Mouse (Mus musculus) midbrain, embryonic 16.5 days (tissue): ENCODE results near the gene 1700016C15Rik. TPM values are rescaled to one million over a fixed set of nuclear protein-coding genes. Genes with fewer than 3 reads are reported as not detected.
A peak's percentile ranks its signal among the peaks of the same experiment; 100 is the strongest.

ENCODE experiments used
- ATAC-seq: fragments of 200-750 bp; cut with Nextera tagmentation; 2 replicates; pipeline ENCODE4 v1.8.0; 2017; ENCODE audit warnings: moderate TSS enrichment
- H3K27ac ChIP-seq: fragments of 300-500 bp; sonication (generic); 2 replicates; pipeline ENCODE4 v1.5.1; 2014; ENCODE audit warnings: mild to moderate bottlenecking, low read length, mixed read lengths
- H3K27me3 ChIP-seq: fragments of 300-500 bp; sonication (generic); 2 replicates; pipeline ENCODE4 v1.6.1; 2014; ENCODE audit warnings: low read depth, low read length, mixed read lengths; ENCODE audit not compliant: control insufficient read depth, insufficient read depth
- H3K36me3 ChIP-seq: fragments of 300-500 bp; sonication (generic); 2 replicates; pipeline ENCODE4 v1.6.1; 2014; ENCODE audit warnings: mild to moderate bottlenecking, low read length, moderate library complexity, mixed read lengths; ENCODE audit not compliant: control insufficient read depth, insufficient read depth
- H3K4me1 ChIP-seq: fragments of 300-500 bp; sonication (generic); 2 replicates; pipeline ENCODE4 v1.6.1; 2014; ENCODE audit warnings: mild to moderate bottlenecking, low read length, mixed read lengths; ENCODE audit not compliant: control insufficient read depth, insufficient read depth
- H3K4me2 ChIP-seq: fragments of 300-500 bp; sonication (generic); 2 replicates; pipeline ENCODE4 v1.6.1; 2014; ENCODE audit warnings: mild to moderate bottlenecking, low read length, mixed read lengths
- H3K4me3 ChIP-seq: fragments of 300-500 bp; sonication (generic); 2 replicates; pipeline ENCODE4 v1.5.1; 2014; ENCODE audit warnings: low read depth, mild to moderate bottlenecking, low read length, moderate library complexity, mixed read lengths
- H3K9ac ChIP-seq: fragments of 300-500 bp; sonication (generic); 2 replicates; pipeline ENCODE4 v1.6.1; 2014; ENCODE audit warnings: low read depth, low read length, mixed read lengths
- H3K9me3 ChIP-seq: fragments of 300-500 bp; sonication (generic); replicated peaks from 2 replicates; pipeline ENCODE4 v1.6.1; 2014; ENCODE audit warnings: mild to moderate bottlenecking, low read length, mixed read lengths; ENCODE audit not compliant: control insufficient read depth, poor library complexity, severe bottlenecking
- WGBS: fragments of 180-500 bp; shearing (Covaris S2); extraction: QIAGEN DNeasy Blood & Tissue Kit; methylation state at CpG from one replicate; pipeline ENCODE4 v1.1.7; 2014; 5-methylcytosine and 5-hydroxymethylcytosine counted together
- polyA plus RNA-seq: library from polyadenylated mRNA; unstranded; fragments of >200 nt; fragmentation: Nextera tagmentation; extraction: Ambion mirVana; gene quantifications from 2 replicates; pipeline ENCODE4 v1.2.1, GENCODE M21; 2015

Gene 1700016C15Rik
- polyA plus RNA-seq, 1 experiment from 2014 or later = not detected

- no peak for ATAC-seq
- Histone ChIP-seq H3K27me3 (no peaks in the 10 kb centered on the region), H3K4me1 (no peaks in the 10 kb centered on the region), H3K4me3 (no peak overlapping the region), H3K36me3 (no peaks in the 10 kb centered on the region), H3K9me3 (no peaks in the 10 kb centered on the region), H3K4me2 (no peak overlapping the region), H3K27ac (no peak overlapping the region), H3K9ac (no peak overlapping the region)
- WGBS = 95% methylated on average over 5 of the region's 5 CpGs
Observed at GRCm38 (mm10) chr1:177757249-177757648, 27.6 kb downstream of the 1700016C15Rik start.

DNA sequence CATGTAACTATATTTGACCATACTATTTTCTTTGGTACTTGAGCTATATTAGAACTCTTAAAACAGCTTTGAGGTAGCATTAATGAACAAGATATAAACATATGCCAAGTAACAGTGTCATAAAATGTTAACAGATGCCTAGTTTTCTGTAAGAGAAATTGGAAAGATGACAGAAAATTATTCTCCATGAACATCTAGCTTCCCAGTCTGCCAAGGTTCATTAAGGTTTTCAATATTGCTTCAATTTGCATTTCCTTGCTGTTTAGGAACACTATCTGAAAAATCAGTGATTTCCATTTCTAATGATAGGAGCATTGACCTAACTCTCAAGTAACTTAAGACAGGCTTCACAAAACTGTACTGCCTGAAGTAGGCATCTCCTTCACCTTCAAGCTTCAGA is 39.3 kb downstream of the 1700016C15Rik start:
- no peak for ATAC-seq
- H3K36me3 ChIP-seq = peaks cover 21% of the 10 kb centered on the region
- no peak overlapping the region for H3K27ac ChIP-seq
- no peaks in the 10 kb centered on the region for H3K27me3 ChIP-seq
- no peaks in the 10 kb centered on the region for H3K4me1 ChIP-seq
- H3K4me2 ChIP-seq = no peak overlapping the region
- no peak overlapping the region for H3K4me3 ChIP-seq
- H3K9ac ChIP-seq = no peak overlapping the region
- H3K9me3 ChIP-seq = no peaks in the 10 kb centered on the region

DNA sequence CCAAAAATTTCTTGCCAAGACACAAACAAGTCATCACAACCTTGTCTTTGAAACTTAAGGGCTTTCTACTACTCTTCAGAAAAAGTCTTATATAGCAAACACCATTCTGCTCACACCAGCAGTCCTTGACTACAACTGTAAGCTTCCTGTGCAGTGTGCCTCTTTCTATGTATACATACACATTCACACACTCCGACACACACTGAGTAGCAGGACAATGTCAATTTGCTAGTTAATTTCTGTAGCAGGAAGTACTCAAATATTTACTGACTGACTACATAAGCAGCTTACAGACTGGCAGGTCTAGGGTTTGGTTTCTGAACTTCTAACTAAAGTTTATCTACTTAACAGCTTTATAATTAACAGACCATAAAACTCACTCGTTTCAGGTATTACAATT is 47.8 kb downstream of the 1700016C15Rik start:
- Histone ChIP-seq H3K9ac (no peak overlapping the region), H3K4me1 (no peaks in the 10 kb centered on the region), H3K27ac (no peak overlapping the region), H3K9me3 (no peaks in the 10 kb centered on the region), H3K27me3 (no peaks in the 10 kb centered on the region), H3K36me3 (peaks cover 13% of the 10 kb centered on the region; the same call in 1 of the 2 replicates), H3K4me2 (no peak overlapping the region), H3K4me3 (no peak overlapping the region)
- ATAC-seq = no peak
- 91% methylated on average over 2 of the region's 2 CpGs for WGBS

- no peaks in the 10 kb centered on the region for H3K27me3 ChIP-seq
- H3K4me3 ChIP-seq = no peak overlapping the region
- no peak overlapping the region for H3K9ac ChIP-seq
- no peak for ATAC-seq
- peaks cover 10% of the 10 kb centered on the region for H3K4me1 ChIP-seq
- 95% methylated on average over 3 of the region's 3 CpGs for WGBS
- H3K9me3 ChIP-seq = no peaks in the 10 kb centered on the region; the same call in 1 of the 2 replicates
- H3K36me3 ChIP-seq = no peaks in the 10 kb centered on the region
- H3K4me2 ChIP-seq = no peak overlapping the region
- H3K27ac ChIP-seq = no peak overlapping the region
Observed at GRCm38 (mm10) chr1:177792835-177793234, 63.2 kb downstream of the 1700016C15Rik start.

DNA sequence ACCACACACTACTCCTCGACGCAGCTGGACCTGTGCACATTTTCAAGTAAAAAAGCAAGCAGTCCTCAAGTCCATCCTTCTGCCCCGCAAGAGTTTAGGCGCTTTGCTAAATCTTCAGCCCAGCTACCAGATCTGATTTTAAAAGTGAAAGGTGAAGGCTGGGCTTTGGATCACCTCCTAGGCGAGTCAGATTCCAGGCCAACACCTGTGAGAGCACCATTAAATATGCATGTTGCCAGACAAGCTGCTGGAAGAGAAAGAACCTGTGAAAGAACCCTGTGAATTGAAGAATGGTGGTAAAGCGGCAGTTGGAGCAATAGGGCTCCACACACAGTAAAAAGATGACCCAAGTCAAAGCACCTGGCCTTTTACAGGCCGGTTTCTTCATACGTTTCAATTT is 65.3 kb downstream of the 1700016C15Rik start:
- Histone ChIP-seq H3K27ac (no peak overlapping the region), H3K9ac (peak overlapping the region; percentile 56), H3K4me1 (peaks cover 10% of the 10 kb centered on the region), H3K9me3 (no peaks in the 10 kb centered on the region), H3K36me3 (no peaks in the 10 kb centered on the region), H3K4me3 (peak overlapping the region; percentile 96), H3K27me3 (no peaks in the 10 kb centered on the region), H3K4me2 (peak overlapping the region; percentile 75)
- no peak for ATAC-seq
- 10% methylated on average over 8 of the region's 8 CpGs for WGBS

GRCm38 (mm10) chr1:177795421-177796192 is 66.0 kb downstream of the 1700016C15Rik start:
- H3K36me3 ChIP-seq = no peaks in the 10 kb centered on the region
- ATAC-seq = peak; percentile 59
- peaks cover 10% of the 10 kb centered on the region for H3K4me1 ChIP-seq
- H3K9me3 ChIP-seq = no peaks in the 10 kb centered on the region
- H3K9ac ChIP-seq = peak overlapping the region; percentile 91
- WGBS = under 1% methylated on average over 41 of the region's 41 CpGs
- peak overlapping the region; percentile 96 for H3K4me3 ChIP-seq
- peak overlapping the region; percentile 75 for H3K4me2 ChIP-seq
- H3K27me3 ChIP-seq = no peaks in the 10 kb centered on the region
- H3K27ac ChIP-seq = peak overlapping the region; percentile 90

GRCm38 (mm10) chr1:177796193-177796939 is 66.8 kb downstream of the 1700016C15Rik start, which contains the start of gene Adss:
Gene Adss (minus strand): TSS chr1:177796511.
- peak within 1 kb of the TSS; percentile 96 for H3K4me3 ChIP-seq
- H3K4me2 ChIP-seq = peak within 1 kb of the TSS; percentile 75
- H3K27ac ChIP-seq = peak within 1 kb of the TSS; percentile 90
- H3K27me3 ChIP-seq = no peaks in the 10 kb centered on the region
- WGBS = under 1% methylated on average over 55 of the region's 64 CpGs
- peak; percentile 99 for ATAC-seq
- H3K9me3 ChIP-seq = no peaks in the 10 kb centered on the region
- peaks cover 10% of the 10 kb centered on the region for H3K4me1 ChIP-seq
- peak within 1 kb of the TSS; percentile 91 for H3K9ac ChIP-seq
- H3K36me3 ChIP-seq = no peaks in the 10 kb centered on the region

- H3K9me3 ChIP-seq = no peaks in the 10 kb centered on the region
- no peak overlapping the region for H3K4me3 ChIP-seq
- 79% methylated on average over 8 of the region's 8 CpGs for WGBS
- no peak overlapping the region for H3K9ac ChIP-seq
- no peaks in the 10 kb centered on the region for H3K36me3 ChIP-seq
- ATAC-seq = no peak
- no peaks in the 10 kb centered on the region for H3K27me3 ChIP-seq
- H3K27ac ChIP-seq = no peak overlapping the region
- H3K4me1 ChIP-seq = peaks cover 10% of the 10 kb centered on the region
- H3K4me2 ChIP-seq = peak overlapping the region; percentile 75
Observed at GRCm38 (mm10) chr1:177797151-177797755, 67.6 kb downstream of the 1700016C15Rik start.
